Mouse (Mus musculus): ENCODE results near the gene Immp2l. TPM values are rescaled to one million over a fixed set of nuclear protein-coding genes. Genes with fewer than 3 reads are reported as not detected.

Immp2l gene
- polyA plus RNA-seq, 1 experiment from 2014 or later, result 6.3 TPM

DNA sequence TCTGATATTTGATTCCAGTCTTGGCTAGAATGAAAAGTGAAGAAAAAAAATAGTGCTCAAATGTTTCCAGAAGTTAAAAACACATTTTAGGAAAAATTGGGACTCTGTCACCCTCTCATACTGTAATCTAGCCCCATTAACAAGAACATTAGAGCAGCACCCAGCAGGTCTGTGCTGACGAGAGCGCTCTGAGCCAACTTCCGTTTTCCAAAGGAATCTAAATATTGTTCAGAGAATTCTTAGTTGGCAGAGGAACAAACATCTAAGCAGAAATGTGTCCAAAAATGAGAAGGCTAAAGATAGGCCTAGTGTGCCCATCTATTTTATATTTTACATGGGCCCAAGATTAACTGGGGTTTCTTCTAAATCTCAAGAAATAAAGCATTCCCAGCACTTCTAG is 486.7 kb downstream of the Immp2l start:
- Histone ChIP-seq H3K9me3 (replicated peaks; ENCODE audit: control insufficient read depth, low read length) (no peaks in the 10 kb centered on the region), H3K4me2 (ENCODE audit: low read length) (no peak overlapping the region), H3K36me3 (ENCODE audit: control insufficient read depth, insufficient read depth, low read length) (no peaks in the 10 kb centered on the region), H3K4me3 (ENCODE audit: low read depth, low read length) (no peak overlapping the region), H3K27ac (ENCODE audit: low read depth, low read length) (no peak overlapping the region), H3K27me3 (replicated peaks; ENCODE audit: control insufficient read depth, insufficient read depth, low read length) (no peaks in the 10 kb centered on the region), H3K4me1 (ENCODE audit: control insufficient read depth, insufficient read depth, low read length) (no peaks in the 10 kb centered on the region), H3K9ac (ENCODE audit: low read length) (no peak overlapping the region)
- ATAC-seq, result no peak
- no peak for DNase-seq (ENCODE audit: low spot score)
- WGBS, result 76% methylated on average over 3 of the region's 3 CpGs

DNA sequence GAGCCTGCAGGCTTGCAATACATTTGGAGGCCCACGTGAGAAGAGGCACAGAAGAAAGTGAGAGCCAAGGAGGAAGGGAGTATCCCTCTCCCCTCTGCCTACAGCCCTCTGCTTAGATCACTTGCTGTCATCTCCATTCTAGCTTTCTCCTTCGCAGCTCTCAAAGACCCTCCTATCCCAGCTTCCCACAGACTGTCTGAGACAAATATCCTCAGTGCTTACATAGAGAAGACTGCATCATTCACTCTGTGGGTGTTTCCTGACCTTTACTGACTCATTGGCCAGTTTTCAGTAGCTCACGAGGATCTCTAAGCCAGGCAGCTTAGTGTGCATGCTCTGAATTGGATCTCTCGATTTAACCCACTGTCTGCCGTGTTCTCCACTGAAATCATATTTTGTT is 495.0 kb downstream of the Immp2l start:
- no peak for ATAC-seq
- no peak overlapping the region for H3K4me3 ChIP-seq (ENCODE audit: low read depth, low read length)
- no peak overlapping the region for H3K27ac ChIP-seq (ENCODE audit: low read depth, low read length)
- no peaks in the 10 kb centered on the region for H3K27me3 ChIP-seq (replicated peaks; ENCODE audit: control insufficient read depth, insufficient read depth, low read length)
- H3K36me3 ChIP-seq (ENCODE audit: control insufficient read depth, insufficient read depth, low read length), result no peaks in the 10 kb centered on the region
- H3K9me3 ChIP-seq (replicated peaks; ENCODE audit: control insufficient read depth, low read length), result no peaks in the 10 kb centered on the region
- DNase-seq (ENCODE audit: low spot score), result no peak
- no peaks in the 10 kb centered on the region for H3K4me1 ChIP-seq (ENCODE audit: control insufficient read depth, insufficient read depth, low read length)
- H3K4me2 ChIP-seq (ENCODE audit: low read length), result no peak overlapping the region
- 67% methylated on average over 5 of the region's 5 CpGs for WGBS
- no peak overlapping the region for H3K9ac ChIP-seq (ENCODE audit: low read length)

DNA sequence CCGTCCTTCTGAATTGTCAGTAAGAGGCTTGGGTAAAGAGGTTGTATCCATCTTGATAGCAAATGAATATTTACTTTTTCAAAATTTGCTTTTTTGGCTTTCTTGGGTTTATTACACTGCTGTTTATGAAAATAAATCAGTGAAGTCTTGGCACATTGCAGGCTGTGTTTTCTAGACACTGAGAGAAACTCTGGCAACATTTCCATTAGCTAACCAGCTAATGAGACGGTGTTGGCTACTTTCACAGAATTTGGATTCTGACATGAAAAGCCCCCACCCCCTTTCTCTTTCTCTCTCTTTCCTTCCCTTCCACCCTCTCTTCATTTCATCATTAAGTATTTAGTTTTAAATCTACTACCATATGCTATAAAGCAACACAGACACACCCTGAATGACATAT is 496.4 kb downstream of the Immp2l start:
- Histone ChIP-seq H3K9ac (ENCODE audit: low read length) (no peak overlapping the region), H3K27ac (ENCODE audit: low read depth, low read length) (no peak overlapping the region), H3K4me1 (ENCODE audit: control insufficient read depth, insufficient read depth, low read length) (no peaks in the 10 kb centered on the region), H3K9me3 (replicated peaks; ENCODE audit: control insufficient read depth, low read length) (no peaks in the 10 kb centered on the region), H3K4me2 (ENCODE audit: low read length) (no peak overlapping the region), H3K4me3 (ENCODE audit: low read depth, low read length) (no peak overlapping the region), H3K27me3 (replicated peaks; ENCODE audit: control insufficient read depth, insufficient read depth, low read length) (no peaks in the 10 kb centered on the region), H3K36me3 (ENCODE audit: control insufficient read depth, insufficient read depth, low read length) (no peaks in the 10 kb centered on the region)
- ATAC-seq, result no peak
- 62% methylated on average over 2 of the region's 2 CpGs for WGBS
- peak; percentile 67 for DNase-seq (ENCODE audit: low spot score)

DNA sequence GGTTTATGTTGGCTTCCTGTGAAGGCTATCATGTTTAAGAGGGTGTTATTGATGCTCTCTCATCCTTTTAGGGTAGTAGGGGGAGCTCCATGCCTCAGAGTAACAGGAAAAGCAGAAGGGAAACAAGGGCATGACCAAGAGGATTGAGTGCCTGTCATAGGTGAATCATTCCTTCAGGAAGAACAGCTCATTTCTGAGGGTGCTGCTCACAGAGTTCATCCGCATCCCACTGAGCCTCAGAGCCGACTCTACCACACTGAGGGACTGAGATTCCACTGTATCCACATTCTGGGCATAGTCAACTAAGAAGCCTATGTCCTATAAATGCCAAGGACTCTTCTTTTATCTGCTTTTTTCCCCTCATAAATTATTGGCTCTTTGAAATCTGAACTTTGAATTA is 497.8 kb downstream of the Immp2l start:
- no peak overlapping the region for H3K4me3 ChIP-seq (ENCODE audit: low read depth, low read length)
- no peaks in the 10 kb centered on the region for H3K36me3 ChIP-seq (ENCODE audit: control insufficient read depth, insufficient read depth, low read length)
- peaks cover 2% of the 10 kb centered on the region; the same call in 1 of the 2 replicates for H3K4me1 ChIP-seq (ENCODE audit: control insufficient read depth, insufficient read depth, low read length)
- H3K27me3 ChIP-seq (replicated peaks; ENCODE audit: control insufficient read depth, insufficient read depth, low read length), result no peaks in the 10 kb centered on the region
- H3K9me3 ChIP-seq (replicated peaks; ENCODE audit: control insufficient read depth, low read length), result no peaks in the 10 kb centered on the region
- H3K4me2 ChIP-seq (ENCODE audit: low read length), result no peak overlapping the region
- ATAC-seq (no peak), DNase-seq (ENCODE audit: low spot score) (no peak)
- no peak overlapping the region for H3K9ac ChIP-seq (ENCODE audit: low read length)
- no peak overlapping the region for H3K27ac ChIP-seq (ENCODE audit: low read depth, low read length)
- 92% methylated on average over 2 of the region's 2 CpGs for WGBS

DNA sequence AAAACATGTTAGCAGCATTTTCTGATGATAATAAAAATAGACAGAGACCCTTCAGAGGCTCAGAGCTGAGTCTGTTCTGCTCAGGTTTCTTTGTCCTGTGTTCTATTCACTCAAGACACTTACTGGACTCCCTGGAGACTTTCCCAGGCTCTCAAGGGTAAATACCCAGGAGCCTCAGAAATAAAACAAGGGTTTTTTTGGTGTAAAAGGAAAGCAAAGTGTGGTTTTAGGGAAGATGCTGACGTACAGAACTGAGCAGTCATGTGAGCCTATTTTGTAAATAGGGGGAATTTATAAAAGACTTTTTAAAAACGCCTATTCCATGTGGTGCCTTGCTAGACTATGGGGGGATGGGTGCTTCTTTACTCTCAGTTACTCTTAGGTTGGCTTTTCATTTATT is 502.8 kb downstream of the Immp2l start:
- H3K4me2 ChIP-seq (ENCODE audit: low read length), result no peak overlapping the region
- peaks cover 4% of the 10 kb centered on the region; the same call in 1 of the 2 replicates for H3K4me1 ChIP-seq (ENCODE audit: control insufficient read depth, insufficient read depth, low read length)
- no peak overlapping the region for H3K9ac ChIP-seq (ENCODE audit: low read length)
- no peaks in the 10 kb centered on the region for H3K9me3 ChIP-seq (replicated peaks; ENCODE audit: control insufficient read depth, low read length)
- no peak overlapping the region for H3K4me3 ChIP-seq (ENCODE audit: low read depth, low read length)
- WGBS, result 6% methylated on average over 2 of the region's 2 CpGs
- no peak overlapping the region for H3K27ac ChIP-seq (ENCODE audit: low read depth, low read length)
- DNase-seq (ENCODE audit: low spot score) (peak; percentile 6), ATAC-seq (no peak)
- H3K36me3 ChIP-seq (ENCODE audit: control insufficient read depth, insufficient read depth, low read length), result no peaks in the 10 kb centered on the region
- no peaks in the 10 kb centered on the region for H3K27me3 ChIP-seq (replicated peaks; ENCODE audit: control insufficient read depth, insufficient read depth, low read length)

DNA sequence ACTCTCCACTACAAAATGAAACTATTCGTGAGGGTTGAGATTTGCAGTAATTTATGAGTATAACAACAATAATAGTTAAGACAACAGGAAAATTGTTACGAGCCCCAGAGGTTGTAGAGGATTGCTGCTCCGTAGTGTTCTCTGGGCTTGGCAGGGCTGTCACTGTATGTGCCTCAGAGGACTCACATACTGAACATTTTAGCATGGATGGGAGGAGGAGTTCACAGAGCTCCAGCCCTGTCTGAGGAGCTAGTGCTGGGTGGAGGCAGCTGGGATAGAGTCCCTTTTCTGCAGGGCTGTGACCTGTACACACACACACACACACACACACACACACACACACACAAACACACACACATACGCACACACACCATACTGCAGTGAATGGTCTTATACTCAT is 504.5 kb downstream of the Immp2l start:
- no peak overlapping the region for H3K4me3 ChIP-seq (ENCODE audit: low read depth, low read length)
- peaks cover 4% of the 10 kb centered on the region; the same call in 1 of the 2 replicates for H3K4me1 ChIP-seq (ENCODE audit: control insufficient read depth, insufficient read depth, low read length)
- no peaks in the 10 kb centered on the region for H3K36me3 ChIP-seq (ENCODE audit: control insufficient read depth, insufficient read depth, low read length)
- no peak overlapping the region for H3K4me2 ChIP-seq (ENCODE audit: low read length)
- WGBS, result 83% methylated on average over 4 of the region's 4 CpGs
- H3K27ac ChIP-seq (ENCODE audit: low read depth, low read length), result no peak overlapping the region
- DNase-seq (ENCODE audit: low spot score), result no peak
- no peaks in the 10 kb centered on the region for H3K27me3 ChIP-seq (replicated peaks; ENCODE audit: control insufficient read depth, insufficient read depth, low read length)
- H3K9ac ChIP-seq (ENCODE audit: low read length), result no peak overlapping the region
- H3K9me3 ChIP-seq (replicated peaks; ENCODE audit: control insufficient read depth, low read length), result no peaks in the 10 kb centered on the region
- no peak for ATAC-seq

DNA sequence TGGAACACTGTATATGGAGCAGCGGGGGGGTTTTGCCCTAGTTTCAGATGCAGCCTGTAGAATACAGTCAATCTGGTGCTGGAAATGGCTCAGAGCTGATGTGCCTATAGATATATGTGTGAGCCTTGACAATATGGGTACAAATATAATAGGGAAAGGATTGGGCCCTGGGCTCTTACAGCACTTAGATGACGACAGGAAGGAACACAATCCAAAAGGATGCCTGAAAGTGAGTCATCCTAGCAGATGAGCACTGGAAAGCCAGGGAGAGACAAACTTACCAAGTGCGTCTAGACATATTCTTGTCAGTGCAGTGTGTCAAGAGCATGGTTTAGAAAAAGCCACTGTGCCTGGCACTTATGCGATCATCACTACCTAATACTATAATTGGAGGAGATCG is 516.1 kb downstream of the Immp2l start:
- no peaks in the 10 kb centered on the region for H3K4me1 ChIP-seq (ENCODE audit: control insufficient read depth, insufficient read depth, low read length)
- ATAC-seq, result no peak
- no peak overlapping the region for H3K9ac ChIP-seq (ENCODE audit: low read length)
- no peak overlapping the region for H3K27ac ChIP-seq (ENCODE audit: low read depth, low read length)
- 90% methylated on average over 5 of the region's 5 CpGs for WGBS
- no peak overlapping the region for H3K4me2 ChIP-seq (ENCODE audit: low read length)
- no peak overlapping the region for H3K4me3 ChIP-seq (ENCODE audit: low read depth, low read length)
- H3K27me3 ChIP-seq (replicated peaks; ENCODE audit: control insufficient read depth, insufficient read depth, low read length), result no peaks in the 10 kb centered on the region
- no peak for DNase-seq (ENCODE audit: low spot score)
- H3K9me3 ChIP-seq (replicated peaks; ENCODE audit: control insufficient read depth, low read length), result no peaks in the 10 kb centered on the region
- no peaks in the 10 kb centered on the region for H3K36me3 ChIP-seq (ENCODE audit: control insufficient read depth, insufficient read depth, low read length)

DNA sequence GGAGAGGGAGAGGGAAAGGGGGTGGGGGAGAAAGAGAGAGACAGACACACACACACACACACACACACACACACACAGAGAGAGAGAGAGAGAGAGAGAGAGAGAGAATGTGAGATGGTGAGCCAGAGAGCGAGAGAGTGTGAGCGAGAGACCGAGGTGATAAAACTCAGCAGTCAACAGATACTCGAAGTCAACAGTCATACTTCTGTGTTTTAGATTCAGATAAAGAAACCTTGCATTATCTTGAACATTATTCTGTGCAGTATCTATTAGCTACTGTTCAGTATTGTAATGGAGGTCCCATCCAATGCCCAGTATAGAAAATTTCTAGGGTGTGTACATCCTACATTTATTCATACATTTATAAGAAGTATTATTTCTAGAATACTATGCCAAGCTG is 527.7 kb downstream of the Immp2l start:
- 91% methylated on average over 4 of the region's 4 CpGs for WGBS

DNA sequence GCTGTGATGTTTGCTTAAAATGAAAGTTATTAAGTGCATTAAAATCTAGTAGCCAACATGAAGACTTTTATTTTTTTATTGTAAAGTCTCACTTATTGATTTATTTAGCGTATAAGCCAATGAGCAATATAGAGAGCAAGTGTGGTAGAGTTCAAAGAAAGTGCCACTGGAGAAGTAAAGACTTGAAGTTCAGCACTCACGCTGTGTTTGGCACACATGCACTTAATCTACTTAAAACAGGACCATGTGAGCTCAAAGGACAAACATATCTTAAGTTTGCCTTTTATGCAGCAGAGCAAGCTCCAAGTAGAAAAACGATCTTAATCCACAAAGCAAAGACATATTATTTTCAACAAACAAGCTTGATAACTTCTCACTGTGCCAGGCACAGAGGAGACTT is 533.9 kb downstream of the Immp2l start:
- H3K27me3 ChIP-seq (replicated peaks; ENCODE audit: control insufficient read depth, insufficient read depth, low read length), result no peaks in the 10 kb centered on the region
- no peak overlapping the region for H3K27ac ChIP-seq (ENCODE audit: low read depth, low read length)
- 51% methylated on average over 3 of the region's 3 CpGs for WGBS
- DNase-seq (ENCODE audit: low spot score) (no peak), ATAC-seq (no peak)
- no peaks in the 10 kb centered on the region for H3K9me3 ChIP-seq (replicated peaks; ENCODE audit: control insufficient read depth, low read length)
- H3K4me1 ChIP-seq (ENCODE audit: control insufficient read depth, insufficient read depth, low read length), result peaks cover 6% of the 10 kb centered on the region; the same call in 1 of the 2 replicates
- no peak overlapping the region for H3K4me3 ChIP-seq (ENCODE audit: low read depth, low read length)
- no peak overlapping the region for H3K9ac ChIP-seq (ENCODE audit: low read length)
- H3K4me2 ChIP-seq (ENCODE audit: low read length), result no peak overlapping the region
- H3K36me3 ChIP-seq (ENCODE audit: control insufficient read depth, insufficient read depth, low read length), result no peaks in the 10 kb centered on the region

More for the DNA sequence above, 527.7 kb downstream of the Immp2l start:
- Histone ChIP-seq H3K4me3 (ENCODE audit: low read depth, low read length) (no peak overlapping the region), H3K4me2 (ENCODE audit: low read length) (no peak overlapping the region), H3K9me3 (replicated peaks; ENCODE audit: control insufficient read depth, low read length) (no peaks in the 10 kb centered on the region), H3K27me3 (replicated peaks; ENCODE audit: control insufficient read depth, insufficient read depth, low read length) (no peaks in the 10 kb centered on the region), H3K9ac (ENCODE audit: low read length) (no peak overlapping the region), H3K36me3 (ENCODE audit: control insufficient read depth, insufficient read depth, low read length) (no peaks in the 10 kb centered on the region), H3K27ac (ENCODE audit: low read depth, low read length) (no peak overlapping the region), H3K4me1 (ENCODE audit: control insufficient read depth, insufficient read depth, low read length) (no peaks in the 10 kb centered on the region)
- no peak for DNase-seq (ENCODE audit: low spot score)
- no peak for ATAC-seq

Measured in forebrain, embryonic 14.5 days (tissue).